Mouse (Mus musculus) layer of hippocampus, adult 9-11 months (tissue): ENCODE data around the gene Dnajc28.
"Not testable (repeated sequence)": the region's sequence is repeated elsewhere in the genome, so short reads cannot be mapped to it uniquely, and the experiment has no call there.

Experiments
- DNase-seq: peaks from one replicate; pipeline ENCODE4 v3.0.0; 2022

Gene Dnajc28

DNA sequence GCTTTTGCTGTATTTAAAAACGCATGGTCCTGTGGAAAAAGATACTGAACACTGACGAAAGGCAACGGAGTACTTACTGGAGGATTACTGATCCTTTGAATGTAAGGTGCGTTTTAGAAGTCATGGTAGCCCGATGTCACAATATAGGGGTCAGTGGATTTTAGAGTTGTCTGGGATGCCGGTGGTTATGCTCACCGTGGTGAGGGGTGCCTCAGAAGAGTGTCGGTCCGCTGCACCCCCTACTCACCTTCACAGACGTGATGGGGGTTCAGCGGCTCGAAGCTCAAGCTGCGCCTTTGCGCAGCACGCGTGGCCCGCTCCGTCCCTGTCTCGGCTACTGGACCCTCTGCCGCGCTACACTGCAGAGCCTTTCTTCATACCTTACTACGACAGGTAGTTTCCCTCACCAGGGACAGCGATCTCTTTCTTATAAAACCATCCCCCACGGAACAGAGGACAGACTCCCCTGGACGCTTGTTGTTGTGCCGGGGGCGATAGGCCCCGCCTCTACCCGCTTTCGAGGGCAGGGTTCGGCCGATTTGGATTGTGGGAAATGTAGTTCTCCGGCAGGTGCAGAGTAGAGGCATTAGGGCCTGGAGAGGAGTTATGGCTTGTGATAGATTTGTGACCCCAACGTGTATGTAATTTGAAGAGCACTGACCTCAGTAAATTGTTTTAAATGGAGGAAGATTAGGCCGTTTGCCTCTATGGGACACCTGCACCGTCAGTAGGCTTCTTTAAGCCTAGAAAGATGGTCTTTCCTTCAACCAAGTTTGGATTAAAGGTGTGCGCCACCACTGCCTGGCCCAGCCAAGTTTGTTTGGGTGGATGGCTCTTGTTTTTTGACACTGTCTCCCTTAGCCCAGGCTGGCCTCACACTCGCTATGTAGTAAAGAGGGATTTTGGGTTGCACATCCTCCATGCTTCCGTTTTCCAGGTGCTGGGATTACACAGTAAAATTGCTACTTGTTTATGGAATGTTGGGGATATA, at the start of gene Dnajc28:
Dnajc28 (minus strand) TSS at position 516 of the 991 bp plus-strand sequence.
- peak; percentile 76 for DNase-seq

GRCm38 (mm10) chr16:91663795-91664194, 45.0 kb upstream of the Dnajc28 start:
- no peak for DNase-seq

- no peak for DNase-seq
Observed at GRCm38 (mm10) chr16:91662336-91662735, 43.5 kb upstream of the Dnajc28 start.

DNA sequence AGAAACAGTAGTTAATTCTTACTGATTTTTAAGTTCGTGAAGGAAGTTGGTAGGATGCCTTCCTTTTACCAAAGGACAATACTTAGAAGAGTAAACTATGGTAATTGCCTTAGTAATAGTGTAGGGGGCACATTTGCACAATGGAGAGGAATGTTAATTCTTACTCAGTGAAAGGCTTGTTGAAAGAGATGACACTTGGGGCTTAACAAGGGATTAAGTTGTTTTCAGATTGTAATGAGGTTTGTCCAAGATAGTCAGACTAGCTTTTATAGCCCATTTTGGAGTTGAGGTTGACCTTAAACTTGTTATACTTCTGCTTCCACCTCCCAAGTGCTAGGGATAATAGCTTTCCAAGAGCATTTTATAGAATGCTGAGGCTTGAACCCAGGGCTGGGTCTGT, 42.6 kb upstream of the Dnajc28 start:
- no peak for DNase-seq

DNA sequence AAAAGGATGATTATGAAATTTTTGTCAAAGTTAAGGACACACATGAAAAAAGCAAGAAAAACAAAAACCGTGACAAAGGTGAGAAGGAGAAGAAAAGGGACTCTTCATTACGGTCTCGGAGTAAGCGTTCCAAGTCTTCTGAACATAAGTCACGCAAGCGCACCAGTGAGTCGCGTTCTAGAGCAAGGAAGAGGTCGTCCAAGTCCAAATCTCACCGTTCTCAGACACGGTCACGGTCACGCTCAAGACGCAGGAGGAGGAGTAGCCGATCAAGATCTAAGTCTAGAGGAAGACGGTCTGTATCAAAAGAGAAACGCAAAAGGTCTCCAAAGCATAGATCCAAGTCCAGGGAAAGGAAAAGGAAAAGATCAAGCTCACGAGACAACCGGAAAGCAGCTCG, 41.0 kb upstream of the Dnajc28 start:
- DNase-seq, result no peak

DNA sequence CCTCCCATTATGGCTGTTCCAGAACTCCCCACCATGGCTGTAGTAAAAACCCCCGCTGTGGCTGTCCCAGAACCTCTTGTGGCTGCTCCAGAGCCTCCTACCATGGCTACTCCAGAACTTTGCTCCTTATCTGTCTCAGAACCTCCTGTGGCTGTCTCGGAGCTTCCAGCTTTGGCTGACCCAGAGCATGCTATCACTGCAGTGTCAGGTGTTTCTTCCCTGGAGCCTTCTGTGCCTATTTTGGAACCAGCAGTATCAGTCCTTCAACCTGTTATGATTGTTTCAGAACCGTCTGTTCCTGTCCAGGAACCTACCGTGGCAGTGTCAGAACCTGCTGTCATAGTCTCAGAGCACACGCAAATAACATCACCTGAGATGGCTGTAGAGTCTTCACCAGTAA, 39.6 kb upstream of the Dnajc28 start:
- DNase-seq, result no peak

- no peak for DNase-seq
Observed at GRCm38 (mm10) chr16:91657285-91657684, 38.5 kb upstream of the Dnajc28 start.

GRCm38 (mm10) chr16:91655285-91655684, 36.5 kb upstream of the Dnajc28 start:
- no peak for DNase-seq

- DNase-seq, result no peak
Observed at GRCm38 (mm10) chr16:91652191-91652590, 33.4 kb upstream of the Dnajc28 start.

- DNase-seq, result no peak
Observed at GRCm38 (mm10) chr16:91649781-91650180, 31.0 kb upstream of the Dnajc28 start.

DNA sequence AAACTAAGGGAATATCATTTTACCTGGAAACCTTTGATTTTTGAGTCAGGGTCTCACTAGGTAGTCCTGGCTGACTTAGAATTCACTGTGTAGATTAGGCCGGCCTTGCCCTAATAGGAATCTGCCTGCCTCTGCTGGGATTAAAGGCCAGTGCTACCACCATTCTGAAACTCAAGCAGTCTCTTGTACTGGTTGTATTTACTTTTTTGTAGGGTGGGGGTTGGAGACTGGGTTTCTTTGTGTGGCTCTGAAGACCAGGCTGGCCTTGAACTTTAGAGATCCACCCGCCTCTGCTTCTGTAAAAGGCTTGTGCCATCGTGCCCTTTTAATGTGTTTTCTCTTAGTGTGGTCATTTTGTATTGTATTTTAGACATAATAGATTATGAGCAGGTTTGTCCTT, 30.4 kb upstream of the Dnajc28 start:
- no peak for DNase-seq

GRCm38 (mm10) chr16:91648220-91648550, 29.4 kb upstream of the Dnajc28 start:
- DNase-seq, result peak; percentile 47

DNA sequence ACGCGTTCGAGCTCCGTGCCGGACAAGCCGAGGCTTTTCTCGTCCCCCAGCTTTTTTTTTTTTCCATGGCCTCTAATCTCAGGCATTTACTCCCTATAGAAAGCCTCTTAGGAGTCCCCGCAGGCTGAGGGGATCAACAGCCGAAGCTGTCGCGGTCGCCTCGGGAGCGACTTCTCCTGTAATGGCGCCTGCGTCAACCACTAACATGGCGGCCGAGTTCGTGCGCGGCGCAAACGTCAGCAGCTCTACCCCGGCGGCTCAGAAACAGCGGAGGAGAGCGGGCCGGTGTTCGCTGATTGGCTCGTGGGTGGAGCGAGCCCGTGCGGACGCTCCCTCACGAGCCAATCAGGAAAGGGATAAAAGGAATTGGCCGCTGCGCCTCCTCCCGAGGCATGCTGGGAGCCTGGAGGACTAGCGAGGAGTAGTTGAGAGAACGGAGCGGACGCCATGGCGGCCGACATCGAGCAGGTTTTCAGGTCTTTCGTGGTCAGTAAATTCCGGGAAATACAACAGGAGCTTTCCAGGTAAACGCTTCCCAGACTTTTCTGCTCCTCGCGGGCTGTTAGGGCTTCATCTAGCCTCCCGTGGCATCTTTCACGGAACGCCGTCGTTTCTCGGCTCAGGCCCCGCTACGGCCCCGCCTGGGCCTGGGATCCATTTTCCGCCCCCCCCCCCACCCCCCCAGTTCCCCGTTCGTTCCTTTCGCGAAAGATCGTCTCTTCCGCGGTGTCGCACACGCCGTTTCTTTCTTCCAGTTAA, 28.8 kb upstream of the Dnajc28 start, which contains the start of gene Son:
Son (plus strand) TSS at position 46 of the 759 bp plus-strand sequence.
- peak; percentile 98 for DNase-seq

GRCm38 (mm10) chr16:91646681-91647419, 28.0 kb upstream of the Dnajc28 start, which contains the start of gene Gart:
Gart (minus strand) TSS chr16:91646952.
- DNase-seq, result peak; percentile 94

GRCm38 (mm10) chr16:91645995-91646602, 27.3 kb upstream of the Dnajc28 start:
- DNase-seq, result no peak

DNA sequence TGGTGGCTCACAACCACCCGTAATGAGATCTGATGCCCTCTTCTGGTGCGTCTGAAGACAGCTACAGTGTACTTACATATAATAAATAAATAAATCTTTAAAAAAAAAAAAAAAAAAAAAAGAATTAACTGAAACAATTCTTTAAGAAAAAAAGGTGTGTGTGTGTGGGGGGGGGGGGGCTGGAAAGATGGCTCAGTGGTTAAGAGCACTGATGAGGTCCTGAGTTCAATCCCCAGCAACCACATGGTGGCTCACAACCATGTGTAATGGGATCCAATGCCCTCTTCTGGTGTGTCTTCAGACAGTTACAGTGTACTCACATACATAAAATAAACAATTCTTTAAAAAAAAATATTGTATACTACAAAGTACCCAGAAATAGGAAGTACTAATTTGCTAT, 26.6 kb upstream of the Dnajc28 start:
- DNase-seq, result not testable (repeated sequence)

DNA sequence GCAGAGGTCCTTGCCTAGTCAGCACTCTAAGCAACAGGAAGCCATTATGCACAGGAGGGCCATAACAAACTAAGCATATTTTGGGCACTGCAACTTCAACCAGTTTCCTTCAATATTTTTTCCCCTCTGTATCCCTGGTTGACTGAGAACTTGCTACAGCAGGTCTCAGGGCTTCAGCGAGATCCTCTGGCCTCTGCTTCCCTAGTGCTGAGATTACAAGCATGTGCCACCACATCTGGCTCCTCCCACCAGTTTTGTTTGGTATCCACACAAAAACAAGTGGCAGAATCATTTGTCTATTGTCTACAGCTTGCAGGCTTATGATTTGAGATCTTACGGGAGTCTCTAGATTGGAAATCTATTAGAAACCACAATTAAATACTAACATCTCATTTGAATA, 26.1 kb upstream of the Dnajc28 start:
- no peak for DNase-seq

DNA sequence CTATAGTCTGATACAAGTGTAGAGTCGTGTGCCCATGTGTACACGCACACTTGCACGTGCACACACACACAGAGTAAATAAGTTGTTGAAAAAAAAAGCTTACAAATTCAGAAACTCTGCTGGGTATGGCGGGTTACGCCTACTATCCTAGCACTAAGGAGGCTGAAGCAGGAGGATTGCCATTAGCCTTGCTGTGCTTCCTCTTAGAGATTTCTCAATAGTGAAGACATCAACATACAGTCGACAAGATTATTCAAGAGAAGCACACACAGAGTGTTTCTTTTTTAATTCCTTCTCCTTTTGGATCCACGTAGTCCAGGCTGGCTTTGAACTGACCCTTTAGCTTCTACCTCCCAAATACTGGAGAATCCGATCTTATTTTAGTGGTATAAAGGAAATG, 21.3 kb upstream of the Dnajc28 start:
- DNase-seq, result no peak

DNA sequence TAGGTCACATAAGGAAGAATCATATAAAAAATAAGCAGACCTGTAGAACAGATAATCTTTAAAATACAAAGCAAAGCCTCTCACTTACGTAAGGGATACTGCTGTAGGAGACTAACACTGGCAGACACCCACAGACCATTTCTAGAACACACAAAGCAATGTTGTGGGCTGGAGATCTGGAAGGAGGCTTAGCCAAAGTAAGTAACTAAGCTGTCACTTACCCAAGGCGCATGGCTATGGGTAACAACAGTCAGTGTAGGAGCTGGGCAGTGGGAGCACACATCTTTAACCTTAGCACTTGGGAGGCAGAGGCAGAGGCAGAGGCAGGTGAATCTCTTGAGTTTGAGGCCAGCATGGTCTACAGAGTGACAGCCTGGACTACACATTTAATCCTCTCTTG, 20.8 kb upstream of the Dnajc28 start:
- DNase-seq, result no peak

GRCm38 (mm10) chr16:91639161-91639560, 20.3 kb upstream of the Dnajc28 start:
- DNase-seq, result no peak

DNA sequence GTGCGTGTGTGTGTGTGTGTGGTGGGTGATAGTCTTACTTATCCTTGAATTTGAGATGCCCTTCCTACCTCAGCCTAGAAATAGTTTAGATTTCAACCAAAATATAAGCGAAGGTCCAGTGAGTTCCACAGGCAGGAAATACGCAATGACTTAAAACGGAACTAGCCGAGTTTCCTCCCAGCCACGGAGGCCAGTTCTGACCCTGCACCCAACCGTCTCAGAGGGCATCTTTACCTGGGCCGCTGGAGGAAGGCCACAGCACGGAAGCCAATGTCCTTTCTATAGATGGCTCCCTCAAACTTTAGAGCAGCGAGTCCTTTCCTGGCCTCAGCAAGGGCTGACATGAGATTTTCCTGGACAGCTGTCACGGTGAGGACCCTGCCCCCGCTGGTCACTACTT, 14.8 kb upstream of the Dnajc28 start:
- DNase-seq, result no peak

DNA sequence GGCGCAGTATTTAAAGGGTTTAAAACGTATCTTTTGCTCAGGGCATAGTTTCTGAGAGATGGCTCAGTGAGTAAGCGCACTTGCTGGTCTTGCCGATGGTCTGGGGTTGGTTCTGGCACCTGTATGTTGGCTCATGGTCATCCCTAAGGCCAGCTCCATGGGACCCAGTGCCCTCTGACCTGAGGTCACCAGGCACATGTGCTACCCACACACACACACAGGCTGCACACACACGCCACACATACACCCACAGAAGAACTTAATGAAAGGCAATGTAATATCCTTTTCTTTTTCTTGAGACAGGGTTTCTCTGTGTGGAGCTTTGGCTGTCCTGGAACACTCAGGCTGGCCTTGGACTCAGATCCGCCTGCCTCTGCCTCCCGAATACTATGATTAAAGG, 14.1 kb upstream of the Dnajc28 start:
- no peak for DNase-seq

DNA sequence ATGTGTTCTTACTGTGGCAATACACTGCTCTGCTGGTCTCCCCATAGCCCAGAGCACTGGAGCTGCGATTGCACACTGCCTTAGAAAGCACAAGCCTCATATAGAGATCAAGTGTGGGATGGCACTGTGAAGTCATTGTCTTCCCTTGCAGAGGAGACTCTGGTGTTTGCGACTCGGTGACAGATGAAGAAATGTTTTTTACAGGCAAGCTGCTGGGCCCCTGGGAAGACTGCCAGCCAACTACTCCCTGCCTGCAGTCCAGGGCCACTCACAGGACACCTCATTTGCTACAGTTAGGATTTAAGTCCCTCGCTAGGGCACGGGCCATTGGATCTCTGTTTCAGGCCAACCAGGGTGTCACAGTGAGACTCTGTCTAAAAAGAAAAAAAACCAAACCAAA, 13.6 kb upstream of the Dnajc28 start:
- no peak for DNase-seq
